Mouse (Mus musculus) C2C12 (cell line): ENCODE measurements around the gene Mccc1. TPM values are rescaled to one million over a fixed set of nuclear protein-coding genes. Genes with fewer than 3 reads are reported as not detected.

Experiments
- H3K27me3 ChIP-seq: one replicate; pipeline ENCODE4 v1.6.1; 2011; ENCODE audit not compliant: control insufficient read depth, insufficient read depth, insufficient read length
- H3K36me3 ChIP-seq: one replicate; pipeline ENCODE4 v1.6.1; 2011; ENCODE audit not compliant: control insufficient read depth, insufficient read depth
- H3K4me3 ChIP-seq: one replicate; pipeline ENCODE4 v1.5.1; 2011; ENCODE audit warnings: mild to moderate bottlenecking, control low read depth; ENCODE audit not compliant: poor library complexity, insufficient read depth, severe bottlenecking
- H3K79me2 ChIP-seq: one replicate; pipeline ENCODE4 v1.6.1; 2011; ENCODE audit not compliant: control insufficient read depth, insufficient read depth
- H3K79me3 ChIP-seq: one replicate; pipeline ENCODE4 v1.6.1; 2011; ENCODE audit warnings: low read depth, control low read depth
- H3ac ChIP-seq: one replicate; pipeline ENCODE3; 2011; ENCODE audit warnings: low read depth; ENCODE audit not compliant: control insufficient read depth, insufficient read length
- CEBPB ChIP-seq: IDR thresholded peaks from one replicate; pipeline ENCODE4 v1.6.1; 2011; ENCODE audit warnings: low read depth, mild to moderate bottlenecking, control low read depth, moderate library complexity
- CTCF ChIP-seq: IDR thresholded peaks from one replicate; pipeline ENCODE4 v1.5.1; 2011; ENCODE audit not compliant: control insufficient read depth, insufficient read depth, insufficient read length
- FOSL1 ChIP-seq: IDR thresholded peaks from one replicate; pipeline ENCODE4 v1.8.0; 2011; ENCODE audit warnings: mild to moderate bottlenecking, low read length; ENCODE audit not compliant: poor library complexity, insufficient read depth, severe bottlenecking
- MAX ChIP-seq: IDR thresholded peaks from one replicate; pipeline ENCODE4 v1.6.1; 2011; ENCODE audit warnings: mild to moderate bottlenecking, control low read depth
- MYOD1 ChIP-seq: IDR thresholded peaks from one replicate; pipeline ENCODE4 v1.6.1; 2011; ENCODE audit warnings: low read depth; ENCODE audit not compliant: control insufficient read depth, insufficient read length
- MYOG ChIP-seq: IDR thresholded peaks from one replicate; pipeline ENCODE4 v1.6.1; 2011; ENCODE audit not compliant: control insufficient read depth, insufficient read length; ENCODE audit errors: extremely low read depth
- USF1 ChIP-seq: IDR thresholded peaks from one replicate; pipeline ENCODE4 v1.6.1; 2011; ENCODE audit warnings: low read depth, mild to moderate bottlenecking, control low read depth, moderate library complexity
- polyA plus RNA-seq: library from polyadenylated mRNA; unstranded; fragments of >200 nt; fragmentation: generic; extraction: Trizol; gene quantifications from one replicate; pipeline ENCODE4 v1.2.1, GENCODE M21; 2012; ENCODE audit warnings: missing spikeins

The Mccc1 gene
- polyA plus RNA-seq, 1 experiment, result 8.1 TPM

DNA sequence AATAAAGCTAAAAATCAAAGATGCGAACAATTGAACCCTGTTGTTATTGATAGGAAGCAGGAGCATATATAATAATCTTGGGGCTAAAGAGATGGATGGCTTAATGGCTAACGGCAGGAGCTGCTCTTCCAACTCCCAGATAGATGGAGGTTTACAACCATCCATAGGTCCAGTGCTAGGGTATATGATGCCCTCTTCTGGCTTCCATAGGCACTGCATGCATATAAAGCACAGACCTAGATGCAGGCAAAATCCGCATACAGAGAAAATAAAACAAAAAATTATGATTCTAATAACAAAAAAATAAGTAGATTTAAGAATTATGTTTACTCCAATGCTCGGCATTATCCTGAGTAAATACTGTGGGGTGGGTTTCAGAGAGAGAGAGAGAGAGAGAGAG, 27.5 kb downstream of the Mccc1 start:
- Histone ChIP-seq H3K79me3 (no peaks in the 10 kb centered on the region), H3ac (no peak overlapping the region), H3K36me3 (peaks cover 12% of the 10 kb centered on the region), H3K27me3 (no peaks in the 10 kb centered on the region), H3K79me2 (no peaks in the 10 kb centered on the region), H3K4me3 (no peak overlapping the region)
- TF ChIP-seq CEBPB (no peak), MAX (no peak), CTCF (no peak), USF1 (no peak), MYOD1 (no peak), MYOG (no peak), FOSL1 (no peak)

DNA sequence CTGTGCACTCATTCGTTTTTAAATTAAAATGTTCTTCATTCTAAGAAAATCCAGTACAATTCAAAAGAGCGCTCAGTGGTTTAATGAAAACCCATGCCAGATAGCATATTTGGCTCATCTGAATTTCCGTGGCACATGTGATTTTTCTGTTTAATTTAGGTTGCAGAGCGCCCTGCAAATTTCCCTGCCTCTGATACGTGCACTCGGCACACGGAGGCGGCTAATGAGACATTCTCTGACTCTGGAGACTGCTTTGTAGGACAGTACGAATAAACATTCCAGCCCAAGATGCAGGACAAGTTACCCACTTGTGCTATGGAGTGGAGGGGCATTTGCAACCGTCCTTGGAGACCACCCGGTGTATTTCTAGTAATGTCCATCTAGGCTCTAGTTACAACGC, 29.3 kb downstream of the Mccc1 start:
- H3K4me3 ChIP-seq, result no peak overlapping the region
- H3K79me2 ChIP-seq, result no peaks in the 10 kb centered on the region
- H3ac ChIP-seq, result no peak overlapping the region
- H3K79me3 ChIP-seq, result no peaks in the 10 kb centered on the region
- H3K27me3 ChIP-seq, result no peaks in the 10 kb centered on the region
- peaks cover 12% of the 10 kb centered on the region for H3K36me3 ChIP-seq
- TF ChIP-seq CTCF (no peak), USF1 (no peak), MYOG (no peak), MAX (no peak), MYOD1 (no peak), FOSL1 (no peak), CEBPB (no peak)

DNA sequence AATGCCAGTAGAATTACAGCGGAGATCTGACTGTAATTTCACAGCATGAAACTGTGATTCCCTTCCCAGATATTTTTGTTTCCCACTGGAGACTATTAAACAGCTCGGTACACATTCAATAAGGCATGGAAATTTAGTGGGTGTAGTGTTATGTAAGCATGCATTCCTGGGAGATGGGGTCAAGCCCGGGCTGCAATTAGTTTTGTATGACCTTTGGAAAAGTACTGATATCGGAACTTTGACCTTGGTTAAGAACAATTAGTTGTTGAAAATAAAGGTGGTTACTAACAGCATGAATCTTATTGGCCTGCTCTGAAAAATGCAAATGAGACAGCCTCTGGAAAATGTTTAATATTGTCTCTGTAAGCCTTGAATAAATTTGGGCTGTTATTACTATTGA, 30.0 kb downstream of the Mccc1 start:
- peaks cover 9% of the 10 kb centered on the region for H3K36me3 ChIP-seq
- TF ChIP-seq USF1 (no peak), CEBPB (no peak), CTCF (no peak), MAX (no peak), MYOG (no peak), FOSL1 (no peak), MYOD1 (no peak)
- H3K27me3 ChIP-seq, result no peaks in the 10 kb centered on the region
- no peaks in the 10 kb centered on the region for H3K79me2 ChIP-seq
- no peak overlapping the region for H3K4me3 ChIP-seq
- no peak overlapping the region for H3ac ChIP-seq
- no peaks in the 10 kb centered on the region for H3K79me3 ChIP-seq

DNA sequence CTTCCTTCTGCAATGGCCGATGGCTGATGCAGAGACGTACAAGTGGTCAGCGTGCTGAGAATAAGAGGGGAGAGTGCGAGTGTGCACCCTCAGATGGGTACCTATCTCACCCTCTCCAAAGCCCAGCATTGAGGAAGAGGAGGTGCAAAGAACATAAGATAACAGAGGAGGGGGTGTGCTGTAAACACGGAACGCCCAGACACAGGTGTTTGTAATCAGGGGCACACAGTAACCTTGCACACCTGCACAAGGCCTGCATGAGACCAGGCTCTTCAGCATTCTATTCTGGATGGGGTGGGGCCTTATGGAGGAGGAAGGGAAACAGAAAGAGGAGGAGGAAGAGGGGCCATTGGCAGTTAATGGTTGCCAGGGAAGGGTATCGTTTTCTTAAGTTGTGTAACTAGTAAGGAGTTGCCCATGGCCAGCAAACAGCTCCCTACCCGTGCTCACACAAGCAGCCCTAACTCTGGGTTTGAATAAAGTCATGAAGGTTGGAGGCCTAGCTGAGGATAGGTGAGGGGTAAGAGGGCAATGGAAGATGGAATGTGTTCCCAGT, 33.0 kb downstream of the Mccc1 start:
- H3K79me2 ChIP-seq, result no peaks in the 10 kb centered on the region
- no peaks in the 10 kb centered on the region for H3K27me3 ChIP-seq
- no peaks in the 10 kb centered on the region for H3K36me3 ChIP-seq
- no peak overlapping the region for H3ac ChIP-seq
- no peaks in the 10 kb centered on the region for H3K79me3 ChIP-seq
- no peak for TF ChIP-seq MYOG
- TF ChIP-seq CTCF, result no peak
- no peak for TF ChIP-seq USF1
- no peak for TF ChIP-seq CEBPB
- no peak for TF ChIP-seq MAX
- TF ChIP-seq MYOD1, result no peak
- no peak for TF ChIP-seq FOSL1
- no peak overlapping the region for H3K4me3 ChIP-seq

DNA sequence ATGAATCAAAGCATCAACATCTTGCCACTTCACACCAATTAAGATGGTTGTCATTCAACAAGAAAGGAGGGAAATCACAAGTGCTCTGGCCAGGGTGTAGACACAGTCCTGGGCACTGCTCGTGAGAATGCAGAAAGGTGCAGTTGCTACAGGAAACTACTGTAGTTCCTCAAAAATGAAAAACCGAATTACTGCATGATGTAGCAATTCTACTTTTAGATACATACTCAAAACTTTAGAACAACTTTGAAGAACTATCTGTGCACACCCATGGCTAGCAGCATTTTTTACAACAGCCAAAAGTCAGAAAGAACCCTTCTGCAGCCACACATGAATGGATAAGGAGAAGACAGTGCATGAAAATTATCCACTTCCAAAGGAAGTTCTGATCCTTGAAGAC, 34.0 kb downstream of the Mccc1 start:
- no peaks in the 10 kb centered on the region for H3K79me2 ChIP-seq
- H3K79me3 ChIP-seq, result no peaks in the 10 kb centered on the region
- TF ChIP-seq CTCF (no peak), FOSL1 (no peak), USF1 (no peak), MAX (no peak), CEBPB (no peak), MYOG (no peak), MYOD1 (no peak)
- H3K36me3 ChIP-seq, result no peaks in the 10 kb centered on the region
- no peaks in the 10 kb centered on the region for H3K27me3 ChIP-seq
- no peak overlapping the region for H3K4me3 ChIP-seq
- no peak overlapping the region for H3ac ChIP-seq

DNA sequence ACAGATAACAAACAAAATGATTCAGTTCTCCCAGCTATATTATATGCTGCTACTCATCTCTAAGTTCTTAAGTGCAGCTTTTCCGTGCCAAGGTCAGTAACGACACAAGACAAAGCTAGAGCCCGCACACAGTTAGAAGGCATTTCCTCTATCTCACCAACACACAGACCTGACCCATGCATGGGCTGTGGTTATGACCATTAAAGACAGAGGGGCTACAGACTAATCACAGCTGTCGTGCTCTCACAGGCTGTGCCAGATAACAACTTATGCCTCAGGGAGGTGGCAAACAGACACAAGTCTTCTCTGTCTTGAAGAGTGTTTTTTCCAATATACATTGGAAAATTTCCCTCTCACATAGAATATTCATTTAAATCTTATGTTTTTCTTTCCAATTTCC, 35.5 kb downstream of the Mccc1 start:
- Histone ChIP-seq H3K79me2 (no peaks in the 10 kb centered on the region), H3K27me3 (no peaks in the 10 kb centered on the region), H3K36me3 (peaks cover 8% of the 10 kb centered on the region), H3K79me3 (no peaks in the 10 kb centered on the region), H3ac (no peak overlapping the region), H3K4me3 (no peak overlapping the region)
- no peak for TF ChIP-seq MAX
- TF ChIP-seq MYOG, result no peak
- no peak for TF ChIP-seq CEBPB
- TF ChIP-seq USF1, result no peak
- TF ChIP-seq CTCF, result no peak
- no peak for TF ChIP-seq MYOD1
- no peak for TF ChIP-seq FOSL1
